Mouse (Mus musculus) CH12.LX (cell line): ENCODE measurements around the gene Zpr1. TPM values are rescaled to one million over a fixed set of nuclear protein-coding genes. Genes with fewer than 3 reads are reported as not detected.

Experiments used
- DNase-seq: peaks from one replicate; pipeline ENCODE4 v3.0.0-alpha.2; 2013; ENCODE audit errors: extremely low read depth
- H3K27ac ChIP-seq: 2 replicates; pipeline ENCODE4 v1.5.1; 2012; ENCODE audit warnings: low read depth, mild to moderate bottlenecking, control low read depth, moderate library complexity; ENCODE audit not compliant: insufficient read depth
- H3K27me3 ChIP-seq: replicated peaks from 2 replicates; pipeline ENCODE3; 2012; ENCODE audit warnings: inconsistent platforms
- H3K36me3 ChIP-seq, 2 experiments: replicated peaks in 1 of 2; 2 replicates each; pipeline versions ENCODE3 to v1.6.1; 2012; ENCODE audit warnings: inconsistent platforms in 1 of 2, low read length in 1 of 2, mild to moderate bottlenecking in 1 of 2, mixed read lengths in 1 of 2, moderate library complexity in 1 of 2; ENCODE audit not compliant: control insufficient read depth in 1 of 2, insufficient read depth in 1 of 2
- H3K4me1 ChIP-seq, 2 experiments: 2 replicates each; pipeline ENCODE4 v1.6.1; 2012; ENCODE audit warnings: inconsistent platforms in 1 of 2, moderate library complexity in 1 of 2; ENCODE audit not compliant: insufficient read depth in 2 of 2, control insufficient read depth in 1 of 2
- H3K4me2 ChIP-seq: 2 replicates; pipeline ENCODE4 v1.6.1; 2012; ENCODE audit warnings: low read depth, mild to moderate bottlenecking, control low read depth; ENCODE audit not compliant: poor library complexity, insufficient read depth, severe bottlenecking
- H3K4me3 ChIP-seq, 3 experiments: fragments of 150-350 bp in 1 of 3; sonication (generic) in 1 of 3; replicated peaks in 1 of 3; 2 replicates each; pipeline versions ENCODE3 to v1.5.1; 2011 to 2012; ENCODE audit warnings: low read depth in 2 of 3, low read length in 2 of 3, mild to moderate bottlenecking in 2 of 3, moderate library complexity in 2 of 3, control low read depth in 1 of 3, improper control_type of control experiment in 1 of 3, inconsistent platforms in 1 of 3, mixed read lengths in 1 of 3; ENCODE audit not compliant: poor library complexity in 1 of 3
- H3K79me2 ChIP-seq: replicated peaks from 2 replicates; pipeline ENCODE4 v1.6.1; 2012; ENCODE audit warnings: mild to moderate bottlenecking, moderate library complexity; ENCODE audit not compliant: control insufficient read depth, poor library complexity, insufficient read depth, severe bottlenecking; ENCODE audit errors: extremely low read depth
- H3K9ac ChIP-seq: 2 replicates; pipeline ENCODE4 v1.6.1; 2012; ENCODE audit warnings: low read depth, mild to moderate bottlenecking, control low read depth, moderate library complexity; ENCODE audit not compliant: insufficient read depth
- H3K9me3 ChIP-seq: replicated peaks from 2 replicates; pipeline ENCODE3; 2012; ENCODE audit warnings: low read length, inconsistent platforms, mixed read lengths
- BHLHE40 ChIP-seq: IDR thresholded peaks from 2 replicates; pipeline ENCODE4 v1.6.1; 2011; ENCODE audit warnings: mild to moderate bottlenecking, low read depth, low read length, improper control_type of control experiment
- CHD1 ChIP-seq: IDR thresholded peaks from 2 replicates; pipeline ENCODE4 v1.6.1; 2012; ENCODE audit warnings: low read depth, low read length, improper control_type of control experiment, inconsistent platforms
- CHD2 ChIP-seq: IDR thresholded peaks from 2 replicates; pipeline ENCODE4 v1.6.1; 2011; ENCODE audit warnings: low read length, improper control_type of control experiment
- CTCF ChIP-seq, 2 experiments: IDR thresholded peaks in 1 of 2; conservative IDR thresholded peaks in 1 of 2; 2 replicates each; pipeline ENCODE4 v1.5.1; 2011 to 2012; ENCODE audit warnings: low read depth in 2 of 2, low read length in 2 of 2, improper control_type of control experiment in 1 of 2, inconsistent platforms in 1 of 2, mild to moderate bottlenecking in 1 of 2, moderate library complexity in 1 of 2
- E2F4 ChIP-seq: IDR thresholded peaks from 2 replicates; pipeline ENCODE4 v1.6.1; 2011; ENCODE audit warnings: low read depth, low read length, improper control_type of control experiment; ENCODE audit not compliant: insufficient replicate concordance
- ELF1 ChIP-seq: IDR thresholded peaks from 2 replicates; pipeline ENCODE4 v1.6.1; 2014; ENCODE audit warnings: low read depth, mild to moderate bottlenecking, inconsistent platforms, low read length, improper control_type of control experiment
- EP300 ChIP-seq: IDR thresholded peaks from 2 replicates; pipeline ENCODE4 v1.6.1; 2011; ENCODE audit warnings: low read length, improper control_type of control experiment
- ETS1 ChIP-seq: conservative IDR thresholded peaks from 2 replicates; pipeline ENCODE4 v1.6.1; 2012; ENCODE audit warnings: low read depth, mild to moderate bottlenecking, inconsistent platforms, low read length, improper control_type of control experiment, moderate library complexity
- GABPA ChIP-seq: IDR thresholded peaks from 2 replicates; pipeline ENCODE4 v1.6.1; 2012; ENCODE audit warnings: low read depth, low read length, improper control_type of control experiment, inconsistent platforms; ENCODE audit not compliant: insufficient replicate concordance
- HCFC1 ChIP-seq: IDR thresholded peaks from 2 replicates; pipeline ENCODE4 v1.6.1; 2012; ENCODE audit warnings: low read depth, mild to moderate bottlenecking, inconsistent platforms, low read length, improper control_type of control experiment
- IRF4 ChIP-seq: IDR thresholded peaks from 2 replicates; pipeline ENCODE4 v1.6.1; 2014; ENCODE audit warnings: low read depth, mild to moderate bottlenecking, inconsistent platforms, low read length, improper control_type of control experiment
- JUN ChIP-seq: IDR thresholded peaks from 2 replicates; pipeline ENCODE4 v1.6.1; 2011; ENCODE audit warnings: low read depth, mild to moderate bottlenecking, low read length, improper control_type of control experiment, moderate library complexity; ENCODE audit not compliant: insufficient read depth
- JUND ChIP-seq: conservative IDR thresholded peaks from 2 replicates; pipeline ENCODE4 v1.6.1; 2011; ENCODE audit warnings: low read depth, low read length, improper control_type of control experiment
- KAT2A ChIP-seq: IDR thresholded peaks from 2 replicates; pipeline ENCODE4 v1.6.1; 2012; ENCODE audit warnings: low read length, improper control_type of control experiment, inconsistent platforms; ENCODE audit not compliant: insufficient replicate concordance
- MAFK ChIP-seq: IDR thresholded peaks from 2 replicates; pipeline ENCODE4 v1.6.1; 2011; ENCODE audit warnings: low read length, improper control_type of control experiment; ENCODE audit not compliant: insufficient replicate concordance
- MAX ChIP-seq: IDR thresholded peaks from 2 replicates; pipeline ENCODE4 v1.6.1; 2011; ENCODE audit warnings: low read length, improper control_type of control experiment
- MAZ ChIP-seq: IDR thresholded peaks from 2 replicates; pipeline ENCODE4 v1.6.1; 2012; ENCODE audit warnings: low read depth, mild to moderate bottlenecking, inconsistent platforms, low read length, improper control_type of control experiment, moderate library complexity
- MEF2A ChIP-seq: IDR thresholded peaks from 2 replicates; pipeline ENCODE4 v1.6.1; 2014; ENCODE audit warnings: low read depth, mild to moderate bottlenecking, inconsistent platforms, low read length, improper control_type of control experiment, borderline replicate concordance
- MXI1 ChIP-seq: IDR thresholded peaks from 2 replicates; pipeline ENCODE4 v1.6.1; 2011; ENCODE audit warnings: mild to moderate bottlenecking, low read depth, low read length, improper control_type of control experiment
- MYC ChIP-seq: IDR thresholded peaks from 2 replicates; pipeline ENCODE4 v1.6.1; 2011; ENCODE audit warnings: low read depth, mild to moderate bottlenecking, improper control_type of control experiment, low read length
- NELFE ChIP-seq: IDR thresholded peaks from 2 replicates; pipeline ENCODE4 v1.6.1; 2011; ENCODE audit warnings: low read depth, low read length, improper control_type of control experiment
- NRF1 ChIP-seq: IDR thresholded peaks from 2 replicates; pipeline ENCODE4 v1.6.1; 2014; ENCODE audit warnings: low read depth, mild to moderate bottlenecking, inconsistent platforms, low read length, improper control_type of control experiment, moderate library complexity
- PAX5 ChIP-seq: IDR thresholded peaks from 2 replicates; pipeline ENCODE4 v1.6.1; 2012; ENCODE audit warnings: low read length, inconsistent platforms, mixed read lengths
- POLR2A ChIP-seq: IDR thresholded peaks from 2 replicates; pipeline ENCODE4 v1.6.1; 2011; ENCODE audit warnings: low read depth, mild to moderate bottlenecking, improper control_type of control experiment, low read length
- POLR2AphosphoS2 ChIP-seq: IDR thresholded peaks from 2 replicates; pipeline ENCODE4 v1.6.1; 2011; ENCODE audit warnings: low read depth, low read length, improper control_type of control experiment
- RAD21 ChIP-seq: IDR thresholded peaks from 2 replicates; pipeline ENCODE4 v1.6.1; 2011; ENCODE audit warnings: low read depth, mild to moderate bottlenecking, low read length, improper control_type of control experiment, moderate library complexity
- RCOR1 ChIP-seq: conservative IDR thresholded peaks from 2 replicates; pipeline ENCODE4 v1.6.1; 2012; ENCODE audit warnings: low read depth, mild to moderate bottlenecking, inconsistent platforms, low read length, improper control_type of control experiment
- SIN3A ChIP-seq: IDR thresholded peaks from 2 replicates; pipeline ENCODE4 v1.6.1; 2012; ENCODE audit warnings: low read length, improper control_type of control experiment, inconsistent platforms
- SMC3 ChIP-seq: IDR thresholded peaks from 2 replicates; pipeline ENCODE4 v1.6.1; 2011; ENCODE audit warnings: low read depth, low read length, improper control_type of control experiment
- TBP ChIP-seq: conservative IDR thresholded peaks from 2 replicates; pipeline ENCODE4 v1.6.1; 2011; ENCODE audit warnings: low read depth, low read length, improper control_type of control experiment
- TCF12 ChIP-seq: IDR thresholded peaks from 2 replicates; pipeline ENCODE4 v1.6.1; 2014; ENCODE audit warnings: low read depth, mild to moderate bottlenecking, inconsistent platforms, low read length, improper control_type of control experiment
- UBTF ChIP-seq: IDR thresholded peaks from 2 replicates; pipeline ENCODE4 v1.6.1; 2012; ENCODE audit warnings: low read depth, mild to moderate bottlenecking, inconsistent platforms, low read length, improper control_type of control experiment, moderate library complexity
- USF1 ChIP-seq: IDR thresholded peaks from 2 replicates; pipeline ENCODE4 v1.6.1; 2014; ENCODE audit warnings: low read depth, mild to moderate bottlenecking, inconsistent platforms, low read length, improper control_type of control experiment
- USF2 ChIP-seq: conservative IDR thresholded peaks from 2 replicates; pipeline ENCODE4 v1.6.1; 2011; ENCODE audit warnings: low read depth, low read length, improper control_type of control experiment
- ZC3H11A ChIP-seq: IDR thresholded peaks from 2 replicates; pipeline ENCODE4 v1.6.1; 2012; ENCODE audit warnings: low read depth, mild to moderate bottlenecking, inconsistent platforms, low read length, improper control_type of control experiment
- ZKSCAN1 ChIP-seq: IDR thresholded peaks from 2 replicates; pipeline ENCODE4 v1.6.1; 2012; ENCODE audit warnings: low read depth, inconsistent platforms, low read length, improper control_type of control experiment, borderline replicate concordance
- ZMIZ1 ChIP-seq: IDR thresholded peaks from 2 replicates; pipeline ENCODE4 v1.6.1; 2012; ENCODE audit warnings: low read depth, mild to moderate bottlenecking, inconsistent platforms, low read length, improper control_type of control experiment
- ZNF384 ChIP-seq: IDR thresholded peaks from 2 replicates; pipeline ENCODE4 v1.6.1; 2012; ENCODE audit warnings: low read depth, low read length, improper control_type of control experiment, inconsistent platforms
- dilution Hi-C: fragments of 300-500 bp; cut with MboI; formaldehyde crosslinking; loops from 2 replicates; pipeline ENCODE4 v1.14.3; 2020; ENCODE audit warnings: low sequenced_read_pairs; ENCODE audit not compliant: extremely low pct_unique_long_range_greater_than_20kb, extremely low pct_ligation_motif_present
- in situ Hi-C: fragments of 300-500 bp; cut with MboI; formaldehyde crosslinking; loops from 3 replicates; pipeline ENCODE4 v1.14.3; 2019; ENCODE audit warnings: low sequenced_read_pairs, low pct_ligation_motif_present, low pct_unique_long_range_greater_than_20kb, mixed read lengths
- polyA plus RNA-seq: library from polyadenylated mRNA; unstranded; fragments of >175 nt; gene quantifications from 2 replicates; pipeline ENCODE4 v1.2.1, GENCODE M21; 2012; ENCODE audit warnings: low read depth; ENCODE audit not compliant: insufficient read length
- total RNA-seq, 2 experiments: library from RNA; depleted of rRNA; stranded (reverse); fragments of 300-350 nt in 1 of 2; fragments of >200 nt in 1 of 2; gene quantifications; 2 replicates each; pipeline ENCODE4 v1.2.3; 2012 to 2014

Zpr1 gene
- total RNA-seq (2012; rRNA removed) (46.0 and 57.2 TPM in 2 replicates), total RNA-seq (2014; rRNA removed) (65.7 and 66.8 TPM in 2 replicates), polyA plus RNA-seq (108 and 111 TPM in 2 replicates)

DNA sequence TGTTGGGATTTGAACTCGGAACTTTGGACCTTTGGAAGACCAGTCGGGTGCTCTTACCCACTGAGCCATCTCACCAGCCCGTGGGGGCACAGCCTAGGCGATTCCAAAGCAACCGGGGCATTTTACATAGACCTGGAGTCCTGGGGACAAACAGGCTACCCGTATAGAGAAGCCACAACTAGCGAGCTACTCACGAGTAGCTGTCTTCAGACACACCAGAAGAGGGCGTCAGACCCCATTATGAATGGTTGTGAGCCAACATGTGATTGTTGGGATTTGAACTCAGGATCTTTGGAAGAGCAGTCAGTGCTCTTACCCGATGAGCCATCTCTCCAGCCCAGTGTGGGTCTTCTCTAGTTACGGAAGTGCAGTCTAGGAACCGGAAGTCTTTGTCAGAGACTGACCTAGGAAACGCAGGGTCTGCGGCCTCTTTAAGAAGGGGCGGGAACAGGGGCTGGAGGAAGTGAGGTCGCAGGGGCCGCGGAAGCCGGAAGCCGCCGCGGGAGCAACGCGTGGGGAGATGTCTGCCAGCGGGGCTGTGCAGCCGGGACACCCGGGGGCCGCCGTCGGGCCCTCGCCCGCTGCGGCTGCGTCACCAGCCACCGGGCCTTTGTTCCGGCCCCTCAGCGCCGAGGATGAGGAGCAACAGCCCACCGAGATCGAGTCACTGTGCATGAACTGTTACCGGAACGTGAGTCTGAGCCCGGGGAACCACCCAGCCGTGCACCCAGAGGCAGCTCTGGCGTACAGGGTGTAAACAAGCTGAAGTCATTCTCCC lies at the start of gene Zpr1:
Zpr1 (plus strand) TSS at position 388 of the 778 bp plus-strand sequence.
- peak; percentile 98 for DNase-seq
- H3K9ac ChIP-seq: peak within 1 kb of the TSS; percentile 69
- H3K4me2 ChIP-seq: peak within 1 kb of the TSS; percentile 92
- no peak within 1 kb of the TSS for H3K27ac ChIP-seq
- H3K4me1 ChIP-seq: peaks cover 6 to 23% of the 10 kb centered on the region in 2 experiments
- in situ Hi-C loops: no loop called here
- H3K27me3 ChIP-seq: no peaks in the 10 kb centered on the region
- dilution Hi-C loops: no loop called here
- TF ChIP-seq CHD2: peak; percentile 53; the same call in 1 of the 2 replicates
- TF ChIP-seq MAZ: no peak
- TF ChIP-seq ZC3H11A: no peak
- peak; percentile 75 for TF ChIP-seq TCF12
- TF ChIP-seq ELF1: peak; percentile 98
- 0 out of 2 replicates have a peak, but pooled peaks have one; percentile 7 for TF ChIP-seq ETS1
- no peak for TF ChIP-seq RAD21
- no peak; the same call in 1 of the 2 replicates for TF ChIP-seq MAX
- TF ChIP-seq MAFK: no peak
- no peak; a peak in 1 of 4 replicates for TF ChIP-seq CTCF (conservative IDR thresholded peaks at IDR 0.05 in 1 of 2, IDR thresholded peaks at IDR 0.05 in 1 of 2; ENCODE audit: low read depth in 2 of 2, low read length in 2 of 2)
- no peak for TF ChIP-seq JUND
- no peak for TF ChIP-seq RCOR1
- peak; percentile 35; the same call in 1 of the 2 replicates for TF ChIP-seq BHLHE40
- TF ChIP-seq POLR2AphosphoS2: peak; percentile 56
- TF ChIP-seq ZMIZ1: 0 out of 2 replicates have a peak, but pooled peaks have one; percentile 26
- no peak for TF ChIP-seq E2F4
- TF ChIP-seq ZNF384: no peak
- TF ChIP-seq USF2: no peak
- no peak for TF ChIP-seq JUN
- TF ChIP-seq MYC: peak; percentile 59
- TF ChIP-seq CHD1: no peak
- TF ChIP-seq SMC3: no peak
- TF ChIP-seq SIN3A: peak; percentile 97
- TF ChIP-seq POLR2A: peak; percentile 90
- TF ChIP-seq USF1: no peak
- peak; percentile 29; the same call in 1 of the 2 replicates for TF ChIP-seq NRF1
- TF ChIP-seq IRF4: peak; percentile 67
- TF ChIP-seq HCFC1: peak; percentile 91
- no peak for TF ChIP-seq EP300
- no peak for TF ChIP-seq PAX5
- peak; percentile 68; the same call in 1 of the 2 replicates for TF ChIP-seq KAT2A
- TF ChIP-seq UBTF: no peak
- no peak; the same call in 1 of the 2 replicates for TF ChIP-seq GABPA
- TF ChIP-seq ZKSCAN1: no peak
- peak; percentile 89 for TF ChIP-seq TBP
- TF ChIP-seq MXI1: peak; percentile 98
- TF ChIP-seq MEF2A: peak; percentile 52
- peak; percentile 93 for TF ChIP-seq NELFE
- TF ChIP-seq, all 38 proteins: peak for 18
- H3K36me3 ChIP-seq: peaks cover 32 to 49% of the 10 kb centered on the region in 2 experiments
- H3K79me2 ChIP-seq: peaks cover 17% of the 10 kb centered on the region
- H3K4me3 ChIP-seq: peak within 1 kb of the TSS; percentile 86 to 98 (median 91)
- H3K9me3 ChIP-seq: no peaks in the 10 kb centered on the region
